Mouse (Mus musculus) limb, embryonic 11.5 days (tissue): ENCODE data around the gene Gemin7. TPM values are rescaled to one million over a fixed set of nuclear protein-coding genes. Genes with fewer than 3 reads are reported as not detected.

Experiments
- ATAC-seq: fragments of 200-750 bp; cut with Nextera tagmentation; 2 replicates; pipeline ENCODE4 v1.8.0; 2017; ENCODE audit warnings: low read depth; ENCODE audit not compliant: insufficient number of reproducible peaks, low FRiP score, low TSS enrichment
- DNase-seq: peaks from one replicate; pipeline ENCODE4 v3.0.0-alpha.2; 2015; ENCODE audit warnings: low spot score
- H3K27ac ChIP-seq: fragments of 300-500 bp; sonication (generic); replicated peaks from 2 replicates; pipeline ENCODE4 v1.5.1; 2014; ENCODE audit warnings: low read depth, mild to moderate bottlenecking, low read length
- H3K27me3 ChIP-seq: fragments of 300-500 bp; sonication (generic); 2 replicates; pipeline ENCODE4 v1.6.1; 2014; ENCODE audit warnings: mild to moderate bottlenecking, low read length, mixed read lengths; ENCODE audit not compliant: control insufficient read depth, insufficient read depth
- H3K36me3 ChIP-seq: fragments of 300-500 bp; sonication (generic); 2 replicates; pipeline ENCODE4 v1.6.1; 2014; ENCODE audit warnings: mild to moderate bottlenecking, low read length, moderate library complexity, mixed read lengths; ENCODE audit not compliant: control insufficient read depth, insufficient read depth
- H3K4me1 ChIP-seq: fragments of 300-500 bp; sonication (generic); 2 replicates; pipeline ENCODE4 v1.6.1; 2014; ENCODE audit warnings: low read length, mixed read lengths; ENCODE audit not compliant: control insufficient read depth, insufficient read depth
- H3K4me2 ChIP-seq: fragments of 300-500 bp; sonication (generic); 2 replicates; pipeline ENCODE4 v1.6.1; 2014; ENCODE audit warnings: low read depth, mild to moderate bottlenecking, moderate library complexity; ENCODE audit not compliant: severe bottlenecking
- H3K4me3 ChIP-seq: fragments of 300-500 bp; sonication (generic); 2 replicates; pipeline ENCODE4 v1.5.1; 2014; ENCODE audit warnings: low read depth, low read length
- H3K9ac ChIP-seq: fragments of 300-500 bp; sonication (generic); 2 replicates; pipeline ENCODE4 v1.6.1; 2014; ENCODE audit warnings: mild to moderate bottlenecking, low read length
- H3K9me3 ChIP-seq: fragments of 300-500 bp; sonication (generic); 2 replicates; pipeline ENCODE4 v1.6.1; 2016; ENCODE audit warnings: low read length; ENCODE audit not compliant: control insufficient read depth
- WGBS: fragments of 180-500 bp; shearing (Covaris S2); extraction: QIAGEN DNeasy Blood & Tissue Kit; methylation state at CpG from one replicate; pipeline ENCODE4 v1.1.7; 2014; 5-methylcytosine and 5-hydroxymethylcytosine counted together
- polyA plus RNA-seq: library from polyadenylated mRNA; unstranded; fragments of >200 nt; fragmentation: Nextera tagmentation; extraction: Ambion mirVana; gene quantifications from 2 replicates; pipeline ENCODE4 v1.2.1, GENCODE M21; 2014

Gene Gemin7
- polyA plus RNA-seq, 1 experiment from 2014 or later, result 183 TPM

- DNase-seq (no peak), ATAC-seq (no peak)
- no peak overlapping the region for H3K9ac ChIP-seq
- H3K27me3 ChIP-seq, result no peaks in the 10 kb centered on the region
- H3K9me3 ChIP-seq, result no peaks in the 10 kb centered on the region
- peaks cover 14% of the 10 kb centered on the region for H3K36me3 ChIP-seq
- H3K4me1 ChIP-seq, result peaks cover 9% of the 10 kb centered on the region
- H3K4me3 ChIP-seq, result no peak overlapping the region
- 84% methylated on average over 3 of the region's 3 CpGs for WGBS
- H3K4me2 ChIP-seq, result no peak overlapping the region
- H3K27ac ChIP-seq, result no peak overlapping the region
Measured at GRCm38 (mm10) chr7:19569647-19570046, 7.7 kb downstream of the Gemin7 start.

- H3K9ac ChIP-seq, result no peak overlapping the region
- no peak overlapping the region for H3K4me2 ChIP-seq
- no peak overlapping the region for H3K27ac ChIP-seq
- H3K4me3 ChIP-seq, result no peak overlapping the region
- WGBS, result 91% methylated on average over 8 of the region's 8 CpGs
- ATAC-seq (no peak), DNase-seq (no peak)
- H3K36me3 ChIP-seq, result peaks cover 19% of the 10 kb centered on the region
- no peaks in the 10 kb centered on the region for H3K9me3 ChIP-seq
- H3K27me3 ChIP-seq, result no peaks in the 10 kb centered on the region
- H3K4me1 ChIP-seq, result peaks cover 8% of the 10 kb centered on the region
Measured at GRCm38 (mm10) chr7:19567426-19567825, 10.0 kb downstream of the Gemin7 start.

- no peak for DNase-seq
- ATAC-seq, result no peak
- no peak overlapping the region for H3K9ac ChIP-seq
- no peaks in the 10 kb centered on the region for H3K9me3 ChIP-seq
- peaks cover 19% of the 10 kb centered on the region for H3K36me3 ChIP-seq
- 91% methylated on average over 2 of the region's 2 CpGs for WGBS
- H3K4me2 ChIP-seq, result no peak overlapping the region
- no peak overlapping the region for H3K27ac ChIP-seq
- no peaks in the 10 kb centered on the region for H3K27me3 ChIP-seq
- H3K4me3 ChIP-seq, result no peak overlapping the region
- peaks cover 9% of the 10 kb centered on the region for H3K4me1 ChIP-seq
Measured at GRCm38 (mm10) chr7:19565803-19566202, 11.6 kb downstream of the Gemin7 start.

- no peak for ATAC-seq
- no peak overlapping the region for H3K4me2 ChIP-seq
- H3K4me3 ChIP-seq, result no peak overlapping the region
Measured at GRCm38 (mm10) chr7:19564455-19564854, 12.9 kb downstream of the Gemin7 start.

GRCm38 (mm10) chr7:19563884-19564283 is 13.5 kb downstream of the Gemin7 start:
- ATAC-seq, result no peak
- Histone ChIP-seq H3K27ac (no peak overlapping the region), H3K36me3 (peaks cover 19% of the 10 kb centered on the region), H3K4me1 (peaks cover 17% of the 10 kb centered on the region), H3K4me3 (no peak overlapping the region), H3K4me2 (no peak overlapping the region), H3K9me3 (no peaks in the 10 kb centered on the region), H3K27me3 (no peaks in the 10 kb centered on the region), H3K9ac (no peak overlapping the region)
- WGBS, result 82% methylated on average over 3 of the region's 3 CpGs
- no peak for DNase-seq

More at GRCm38 (mm10) chr7:19564455-19564854, 12.9 kb downstream of the Gemin7 start:
- peaks cover 19% of the 10 kb centered on the region for H3K36me3 ChIP-seq
- DNase-seq, result no peak
- H3K4me1 ChIP-seq, result peaks cover 17% of the 10 kb centered on the region
- H3K27me3 ChIP-seq, result no peaks in the 10 kb centered on the region
- no peak overlapping the region for H3K27ac ChIP-seq
- no peaks in the 10 kb centered on the region for H3K9me3 ChIP-seq
- 88% methylated on average over 4 of the region's 4 CpGs for WGBS
- no peak overlapping the region for H3K9ac ChIP-seq

- Histone ChIP-seq H3K4me2 (peak within 1 kb of the TSS; percentile 99), H3K9ac (peak within 1 kb of the TSS; percentile 95), H3K9me3 (no peaks in the 10 kb centered on the region), H3K27ac (peak within 1 kb of the TSS; percentile 84), H3K4me3 (peak within 1 kb of the TSS; percentile 98), H3K36me3 (peaks cover 21% of the 10 kb centered on the region), H3K4me1 (peaks cover 17% of the 10 kb centered on the region), H3K27me3 (no peaks in the 10 kb centered on the region)
- DNase-seq (no peak), ATAC-seq (peak; percentile 31; the same call in 1 of the 2 replicates)
- 3% methylated on average over 19 of the region's 19 CpGs for WGBS
Measured at GRCm38 (mm10) chr7:19562643-19563410, 14.6 kb downstream of the Gemin7 start, which contains the start of gene Ppp1r37. Gene Ppp1r37 (minus strand): TSS chr7:19563076.

- H3K27ac ChIP-seq, result peak overlapping the region; percentile 84
- under 1% methylated on average over 102 of the region's 102 CpGs for WGBS
- ATAC-seq, result peak; percentile 87
- H3K9ac ChIP-seq, result peak overlapping the region; percentile 95
- no peaks in the 10 kb centered on the region for H3K27me3 ChIP-seq
- H3K9me3 ChIP-seq, result no peaks in the 10 kb centered on the region
- H3K4me1 ChIP-seq, result peaks cover 17% of the 10 kb centered on the region
- peak overlapping the region; percentile 99 for H3K4me2 ChIP-seq
- DNase-seq, result peak; percentile 96
- peak overlapping the region; percentile 98 for H3K4me3 ChIP-seq
- H3K36me3 ChIP-seq, result peaks cover 24% of the 10 kb centered on the region
Measured at GRCm38 (mm10) chr7:19561765-19562642, 15.4 kb downstream of the Gemin7 start.

- no peak for DNase-seq
- H3K36me3 ChIP-seq, result peaks cover 25% of the 10 kb centered on the region
- ATAC-seq, result no peak
- H3K27ac ChIP-seq, result peak overlapping the region; percentile 84; the same call in 1 of the 2 replicates
- WGBS, result under 1% methylated on average over 11 of the region's 11 CpGs
- no peaks in the 10 kb centered on the region for H3K27me3 ChIP-seq
- H3K9me3 ChIP-seq, result no peaks in the 10 kb centered on the region
- H3K4me3 ChIP-seq, result peak overlapping the region; percentile 98
- H3K4me1 ChIP-seq, result peaks cover 17% of the 10 kb centered on the region
- peak overlapping the region; percentile 99 for H3K4me2 ChIP-seq
- H3K9ac ChIP-seq, result peak overlapping the region; percentile 95
Measured at GRCm38 (mm10) chr7:19561431-19561764, 16.0 kb downstream of the Gemin7 start.
